Mouse (Mus musculus) limb, embryonic 15.5 days (tissue): ENCODE data around the gene Notch2. TPM values are rescaled to one million over a fixed set of nuclear protein-coding genes. Genes with fewer than 3 reads are reported as not detected.
"Not testable (repeated sequence)": the region's sequence is repeated elsewhere in the genome, so short reads cannot be mapped to it uniquely, and the experiment has no call there.

Source experiments
- ATAC-seq: fragments of 200-750 bp; cut with Nextera tagmentation; 2 replicates; pipeline ENCODE4 v1.8.0; 2017; ENCODE audit warnings: low read depth, moderate TSS enrichment; ENCODE audit not compliant: insufficient number of reproducible peaks, low FRiP score, low TSS enrichment
- H3K27ac ChIP-seq: fragments of 300-500 bp; sonication (generic); 2 replicates; pipeline ENCODE4 v1.5.1; 2015; ENCODE audit warnings: moderate library complexity, mild to moderate bottlenecking, inconsistent platforms
- H3K27me3 ChIP-seq: fragments of 300-500 bp; sonication (generic); 2 replicates; pipeline ENCODE4 v1.6.1; 2015; ENCODE audit warnings: inconsistent platforms
- H3K36me3 ChIP-seq: fragments of 300-500 bp; sonication (generic); 2 replicates; pipeline ENCODE4 v1.6.1; 2015; ENCODE audit warnings: inconsistent platforms
- H3K4me1 ChIP-seq: fragments of 300-500 bp; sonication (generic); 2 replicates; pipeline ENCODE4 v1.6.1; 2015; ENCODE audit warnings: inconsistent platforms
- H3K4me2 ChIP-seq: fragments of 300-500 bp; sonication (generic); 2 replicates; pipeline ENCODE4 v1.6.1; 2015; ENCODE audit warnings: mild to moderate bottlenecking, inconsistent platforms
- H3K4me3 ChIP-seq: fragments of 300-500 bp; sonication (generic); 2 replicates; pipeline ENCODE4 v1.5.1; 2015; ENCODE audit warnings: mild to moderate bottlenecking, inconsistent platforms
- H3K9ac ChIP-seq: fragments of 300-500 bp; sonication (generic); 2 replicates; pipeline ENCODE4 v1.6.1; 2015; ENCODE audit warnings: inconsistent platforms
- H3K9me3 ChIP-seq: fragments of 300-500 bp; sonication (generic); 2 replicates; pipeline ENCODE4 v1.6.1; 2016; ENCODE audit warnings: inconsistent platforms
- WGBS: fragments of 180-500 bp; shearing (Covaris S2); methylation state at CpG from one replicate; pipeline ENCODE4 v1.1.7; 2015; 5-methylcytosine and 5-hydroxymethylcytosine counted together
- polyA plus RNA-seq: library from polyadenylated mRNA; unstranded; fragments of >200 nt; fragmentation: Nextera tagmentation; extraction: Ambion mirVana; gene quantifications from 2 replicates; pipeline ENCODE4 v1.2.1, GENCODE M21; 2015

Notch2 gene
- polyA plus RNA-seq, 1 experiment from 2014 or later, result 40.8 TPM

- WGBS, result 43% methylated on average over 8 of the region's 8 CpGs
- no peak overlapping the region for H3K4me2 ChIP-seq
- peaks cover 2% of the 10 kb centered on the region; the same call in 1 of the 2 replicates for H3K36me3 ChIP-seq
- H3K9me3 ChIP-seq, result no peaks in the 10 kb centered on the region
- H3K4me3 ChIP-seq, result no peak overlapping the region
- ATAC-seq, result no peak
- H3K9ac ChIP-seq, result no peak overlapping the region
- peaks cover 60% of the 10 kb centered on the region for H3K4me1 ChIP-seq
- 0 out of 2 replicates have a peak overlapping the region, but pooled peaks have one; percentile 18 for H3K27ac ChIP-seq
- no peaks in the 10 kb centered on the region for H3K27me3 ChIP-seq
Measured at GRCm38 (mm10) chr3:98045465-98046148, 32.3 kb downstream of the Notch2 start.

GRCm38 (mm10) chr3:98046305-98046704 lies 33.0 kb downstream of the Notch2 start:
- WGBS, result 58% methylated on average over 8 of the region's 8 CpGs
- H3K27ac ChIP-seq, result 0 out of 2 replicates have a peak overlapping the region, but pooled peaks have one; percentile 18

DNA sequence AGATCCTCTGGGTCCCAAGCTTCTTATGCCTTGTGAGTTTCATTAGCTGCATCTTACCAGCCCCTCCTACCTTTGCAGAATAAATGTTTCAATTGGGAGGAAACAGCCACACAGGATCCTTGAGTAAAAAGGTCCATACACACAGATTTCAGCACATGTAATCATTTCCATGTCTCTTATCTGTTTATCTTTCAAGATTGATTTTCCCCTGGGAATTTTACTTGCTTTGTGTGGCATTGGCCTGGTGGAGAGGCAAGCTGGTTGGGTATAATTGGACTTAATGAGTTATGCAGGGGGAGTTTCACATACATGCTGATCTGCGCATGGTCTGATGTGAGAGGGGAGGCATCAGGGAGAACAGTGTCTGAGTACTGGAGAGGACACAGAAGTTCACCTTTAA lies 36.3 kb downstream of the Notch2 start:
- 86% methylated on average over 1 of the region's 1 CpGs for WGBS
- Histone ChIP-seq H3K27ac (no peak overlapping the region), H3K27me3 (no peaks in the 10 kb centered on the region), H3K4me3 (no peak overlapping the region), H3K4me1 (peaks cover 57% of the 10 kb centered on the region), H3K4me2 (no peak overlapping the region), H3K36me3 (peaks cover 2% of the 10 kb centered on the region; the same call in 1 of the 2 replicates), H3K9ac (no peak overlapping the region), H3K9me3 (no peaks in the 10 kb centered on the region)
- no peak for ATAC-seq

More at GRCm38 (mm10) chr3:98046305-98046704, 33.0 kb downstream of the Notch2 start:
- H3K9me3 ChIP-seq, result no peaks in the 10 kb centered on the region
- no peaks in the 10 kb centered on the region for H3K27me3 ChIP-seq
- peaks cover 2% of the 10 kb centered on the region; the same call in 1 of the 2 replicates for H3K36me3 ChIP-seq
- H3K9ac ChIP-seq, result no peak overlapping the region
- no peak overlapping the region for H3K4me3 ChIP-seq
- H3K4me2 ChIP-seq, result no peak overlapping the region
- no peak for ATAC-seq
- H3K4me1 ChIP-seq, result peaks cover 54% of the 10 kb centered on the region

DNA sequence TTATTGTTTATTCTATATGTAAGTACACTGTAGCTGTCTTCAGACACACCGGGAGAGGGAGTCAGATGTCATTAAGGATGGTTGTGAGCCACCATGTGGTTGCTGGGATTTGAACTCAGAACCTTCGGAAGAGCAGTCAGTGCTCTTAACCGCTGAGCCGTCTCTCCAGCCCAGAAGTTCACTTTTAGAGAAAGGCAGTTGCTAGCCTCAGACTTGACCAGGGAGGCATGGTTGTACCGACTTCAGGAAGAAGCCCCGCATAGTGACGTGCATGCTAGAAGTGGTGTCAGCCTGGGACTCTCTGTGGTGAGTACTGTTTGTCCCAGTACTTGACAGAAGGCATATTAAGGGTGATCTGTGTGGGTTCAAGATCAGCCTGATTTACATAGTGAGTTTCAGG lies 36.8 kb downstream of the Notch2 start:
- peaks cover 59% of the 10 kb centered on the region for H3K4me1 ChIP-seq
- not testable (repeated sequence) for H3K27me3 ChIP-seq, H3K27ac ChIP-seq, H3K4me2 ChIP-seq, H3K9me3 ChIP-seq, ATAC-seq, H3K9ac ChIP-seq, H3K36me3 ChIP-seq, H3K4me3 ChIP-seq
- 91% methylated on average over 7 of the region's 7 CpGs for WGBS

DNA sequence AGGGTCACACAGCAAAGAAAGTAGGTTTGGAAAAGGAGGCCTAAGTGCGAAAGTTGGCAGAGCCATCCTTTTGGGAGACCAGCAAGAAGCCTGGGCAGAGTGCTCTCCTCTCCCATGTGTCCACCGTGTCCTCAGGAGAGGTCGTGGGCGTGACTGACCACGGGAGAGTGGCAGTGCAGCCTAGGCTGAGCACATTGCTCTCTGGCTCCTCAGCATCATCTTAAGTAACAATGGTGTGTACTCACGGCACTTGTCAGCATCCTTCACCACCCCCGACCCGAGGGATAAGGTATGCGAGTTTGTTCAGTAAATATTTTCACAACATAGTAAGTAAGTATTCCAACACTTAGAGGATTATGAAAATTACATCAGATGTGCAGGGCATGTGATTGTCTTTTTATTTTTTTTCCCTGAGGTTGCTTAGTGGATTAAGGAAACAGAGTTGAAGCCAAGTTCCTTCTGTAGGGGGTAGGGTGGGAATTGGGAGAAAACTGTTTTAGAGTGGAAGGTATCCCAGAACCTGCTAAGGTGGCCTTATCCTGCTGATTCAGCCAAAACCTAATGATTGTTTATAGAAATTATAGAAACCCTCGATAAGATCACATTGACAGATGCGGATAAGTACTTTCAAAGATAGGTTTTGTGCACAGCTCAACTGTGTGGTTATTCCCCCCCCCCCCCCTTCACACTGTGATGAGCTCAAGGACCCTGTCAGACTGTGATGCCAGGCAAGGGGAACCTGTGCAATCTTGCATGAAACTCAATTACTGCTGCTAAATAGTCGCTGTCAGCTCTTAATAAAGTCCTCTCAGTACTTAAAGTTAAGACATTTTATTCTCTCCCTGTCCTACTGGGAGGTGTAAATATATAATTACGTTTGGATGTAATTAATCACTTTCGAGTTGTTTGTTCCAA lies 37.4 kb downstream of the Notch2 start:
- no peak overlapping the region for H3K27ac ChIP-seq
- no peak for ATAC-seq
- H3K4me3 ChIP-seq, result no peak overlapping the region
- peaks cover 2% of the 10 kb centered on the region; the same call in 1 of the 2 replicates for H3K36me3 ChIP-seq
- H3K9ac ChIP-seq, result no peak overlapping the region
- H3K9me3 ChIP-seq, result no peaks in the 10 kb centered on the region
- no peaks in the 10 kb centered on the region for H3K27me3 ChIP-seq
- WGBS, result 68% methylated on average over 14 of the region's 14 CpGs
- H3K4me2 ChIP-seq, result no peak overlapping the region
- peaks cover 60% of the 10 kb centered on the region for H3K4me1 ChIP-seq

DNA sequence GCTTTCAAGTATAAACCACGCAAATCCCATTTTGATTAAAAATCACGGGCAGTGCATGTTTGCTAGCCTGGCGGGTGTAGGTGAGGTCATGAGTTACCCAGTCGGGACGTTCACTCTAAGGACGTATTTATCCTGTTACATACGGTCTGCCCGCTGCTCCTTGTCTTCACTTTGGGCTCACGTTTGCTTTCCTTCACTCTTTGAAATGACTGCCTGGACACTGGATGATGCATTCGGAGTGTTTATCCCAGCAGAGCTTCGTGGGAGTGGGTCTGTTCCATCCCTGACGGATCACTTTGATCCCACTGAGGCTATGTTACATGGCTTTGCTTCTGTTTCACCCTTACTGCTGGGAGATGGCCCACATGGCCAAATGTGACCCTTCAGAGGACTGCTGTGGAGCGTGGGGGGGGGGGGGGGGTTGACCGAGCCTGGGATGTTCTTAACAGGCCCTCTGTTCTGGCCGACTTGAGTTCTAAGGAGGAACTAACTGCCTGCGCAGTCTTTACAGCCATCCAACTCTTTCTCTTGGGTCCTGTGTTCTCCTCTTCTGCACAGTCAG lies 38.2 kb downstream of the Notch2 start:
- H3K27me3 ChIP-seq, result no peaks in the 10 kb centered on the region
- peaks cover 60% of the 10 kb centered on the region for H3K4me1 ChIP-seq
- peaks cover 2% of the 10 kb centered on the region; the same call in 1 of the 2 replicates for H3K36me3 ChIP-seq
- H3K27ac ChIP-seq, result 0 out of 2 replicates have a peak overlapping the region, but pooled peaks have one; percentile 22
- H3K9me3 ChIP-seq, result no peaks in the 10 kb centered on the region
- no peak overlapping the region for H3K4me3 ChIP-seq
- no peak for ATAC-seq
- H3K4me2 ChIP-seq, result no peak overlapping the region
- no peak overlapping the region for H3K9ac ChIP-seq
- 45% methylated on average over 16 of the region's 16 CpGs for WGBS

- Histone ChIP-seq H3K27me3 (no peaks in the 10 kb centered on the region), H3K4me3 (no peak overlapping the region), H3K9me3 (no peaks in the 10 kb centered on the region), H3K4me1 (peaks cover 62% of the 10 kb centered on the region), H3K9ac (no peak overlapping the region), H3K27ac (peak overlapping the region; percentile 30), H3K4me2 (no peak overlapping the region), H3K36me3 (peaks cover 2% of the 10 kb centered on the region; the same call in 1 of the 2 replicates)
- ATAC-seq, result no peak
- 82% methylated on average over 16 of the region's 16 CpGs for WGBS
Measured at GRCm38 (mm10) chr3:98052507-98053430, 39.4 kb downstream of the Notch2 start.

GRCm38 (mm10) chr3:98053817-98054216 lies 40.5 kb downstream of the Notch2 start:
- peak overlapping the region; percentile 18 for H3K27ac ChIP-seq
- H3K4me3 ChIP-seq, result no peak overlapping the region
- H3K4me1 ChIP-seq, result peaks cover 68% of the 10 kb centered on the region
- no peaks in the 10 kb centered on the region for H3K9me3 ChIP-seq
- no peaks in the 10 kb centered on the region for H3K27me3 ChIP-seq
- 48% methylated on average over 1 of the region's 1 CpGs for WGBS
- H3K4me2 ChIP-seq, result no peak overlapping the region
- H3K36me3 ChIP-seq, result peaks cover 2% of the 10 kb centered on the region; the same call in 1 of the 2 replicates
- ATAC-seq, result no peak
- H3K9ac ChIP-seq, result no peak overlapping the region

DNA sequence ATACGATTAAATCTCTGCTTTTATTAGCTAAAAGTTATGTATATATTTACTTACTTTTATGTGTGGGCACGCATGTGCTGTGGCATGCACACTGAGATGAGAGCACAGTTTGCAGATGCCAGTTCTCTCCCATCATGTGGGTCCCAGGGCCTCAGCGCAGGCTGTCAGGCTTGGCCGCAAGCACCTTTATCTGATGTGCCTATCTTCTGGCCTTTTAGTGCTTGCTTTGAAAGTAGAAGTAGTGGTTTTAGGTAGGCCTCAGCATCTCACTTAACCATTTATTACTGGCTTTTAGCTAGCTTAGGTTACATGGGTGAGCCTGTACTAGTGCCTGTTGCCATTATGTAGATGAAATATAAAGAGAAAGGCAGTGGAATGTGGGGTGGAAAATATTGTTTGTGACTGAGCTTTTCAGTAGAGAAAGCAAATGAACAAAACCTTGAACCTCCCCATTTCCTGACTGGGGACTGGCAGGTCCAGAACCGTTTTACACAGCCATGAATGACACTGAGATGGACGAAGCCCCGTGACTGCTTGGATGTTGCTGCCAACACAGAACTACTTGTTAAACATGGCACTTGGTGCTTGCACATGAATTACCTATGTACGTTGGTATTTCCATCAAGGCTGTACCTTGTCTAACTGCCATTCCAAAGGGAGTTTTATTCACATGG lies 41.1 kb downstream of the Notch2 start:
- H3K27me3 ChIP-seq, result no peaks in the 10 kb centered on the region
- WGBS, result 69% methylated on average over 8 of the region's 8 CpGs
- H3K9me3 ChIP-seq, result no peaks in the 10 kb centered on the region
- no peak overlapping the region for H3K4me2 ChIP-seq
- no peak overlapping the region for H3K4me3 ChIP-seq
- peaks cover 73% of the 10 kb centered on the region for H3K4me1 ChIP-seq
- ATAC-seq, result no peak
- no peak overlapping the region for H3K9ac ChIP-seq
- H3K27ac ChIP-seq, result peak overlapping the region; percentile 34; the same call in 1 of the 2 replicates
- peaks cover 2% of the 10 kb centered on the region; the same call in 1 of the 2 replicates for H3K36me3 ChIP-seq

GRCm38 (mm10) chr3:98055008-98055345 lies 41.6 kb downstream of the Notch2 start:
- Histone ChIP-seq H3K4me3 (no peak overlapping the region), H3K4me1 (peaks cover 76% of the 10 kb centered on the region), H3K36me3 (no peaks in the 10 kb centered on the region; the same call in 1 of the 2 replicates), H3K27me3 (no peaks in the 10 kb centered on the region), H3K27ac (peak overlapping the region; percentile 34; the same call in 1 of the 2 replicates), H3K9ac (no peak overlapping the region), H3K9me3 (no peaks in the 10 kb centered on the region), H3K4me2 (no peak overlapping the region)
- ATAC-seq, result no peak
- 77% methylated on average over 6 of the region's 6 CpGs for WGBS
